Mouse (Mus musculus): ENCODE results near the gene Lrrc25.

The Lrrc25 gene

GRCm38 (mm10) chr8:70648921-70649320 is 33.0 kb downstream of the Lrrc25 start:
- no peak for DNase-seq

DNA sequence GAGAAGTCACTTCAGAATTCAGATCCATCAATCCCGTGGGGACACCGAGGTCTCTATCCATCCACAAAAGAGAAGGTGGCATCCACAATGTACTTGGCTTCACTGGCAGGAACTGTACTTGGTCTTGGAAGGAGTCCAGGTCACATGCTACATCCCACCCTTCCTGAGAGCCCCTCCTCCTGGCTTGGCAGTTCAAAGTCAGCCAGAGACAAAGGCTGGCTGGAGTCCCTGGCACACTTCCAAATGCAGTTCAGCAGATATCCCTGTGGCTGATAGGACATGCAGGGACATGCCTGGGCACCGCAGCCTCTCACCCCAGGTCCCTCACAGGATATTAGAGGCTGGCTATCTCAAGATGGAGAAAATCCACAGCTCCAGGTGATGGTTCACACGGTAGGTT is 33.4 kb downstream of the Lrrc25 start:
- DNase-seq, result peak; percentile 94

DNA sequence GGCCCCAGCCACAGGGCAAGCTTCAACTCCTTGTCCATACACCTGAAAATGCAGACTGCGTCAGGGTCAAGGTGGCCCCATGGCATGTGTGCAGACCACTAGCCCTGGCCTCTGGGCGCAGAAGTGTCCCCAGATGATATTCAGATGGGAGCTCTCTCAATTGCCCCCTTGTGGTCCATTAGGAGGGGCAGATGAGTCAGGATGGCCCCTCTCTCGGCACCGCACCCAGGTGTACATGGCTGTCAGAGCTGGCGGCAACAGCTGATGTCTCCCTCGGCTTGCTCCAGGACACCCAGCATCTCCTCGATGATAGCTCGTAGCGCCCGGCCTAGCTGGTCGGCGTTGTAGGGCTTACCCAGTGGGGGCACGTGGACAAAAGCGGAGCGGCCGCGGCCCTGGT is 34.4 kb downstream of the Lrrc25 start:
- DNase-seq, result no peak

GRCm38 (mm10) chr8:70653226-70653625 is 37.3 kb downstream of the Lrrc25 start:
- peak; percentile 87 for DNase-seq

DNA sequence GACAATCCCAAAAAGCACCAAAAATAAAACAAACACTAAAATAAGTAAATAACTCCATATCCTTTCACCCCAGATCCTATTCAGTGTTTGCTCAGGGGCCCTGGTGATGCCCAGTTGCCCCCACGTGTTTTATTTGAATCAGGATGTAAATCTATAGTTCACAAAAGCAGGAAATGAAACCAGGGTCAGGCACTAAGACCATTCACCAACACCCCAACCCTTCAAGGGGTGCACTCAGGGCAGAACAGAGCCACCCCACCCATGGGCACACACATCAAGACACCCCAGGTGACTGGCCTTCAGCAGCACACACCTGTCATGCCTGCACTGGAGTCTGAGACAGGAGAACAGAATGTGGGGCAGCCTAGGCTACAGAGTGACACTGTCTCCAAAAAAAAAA is 38.2 kb downstream of the Lrrc25 start:
- DNase-seq, result no peak

DNA sequence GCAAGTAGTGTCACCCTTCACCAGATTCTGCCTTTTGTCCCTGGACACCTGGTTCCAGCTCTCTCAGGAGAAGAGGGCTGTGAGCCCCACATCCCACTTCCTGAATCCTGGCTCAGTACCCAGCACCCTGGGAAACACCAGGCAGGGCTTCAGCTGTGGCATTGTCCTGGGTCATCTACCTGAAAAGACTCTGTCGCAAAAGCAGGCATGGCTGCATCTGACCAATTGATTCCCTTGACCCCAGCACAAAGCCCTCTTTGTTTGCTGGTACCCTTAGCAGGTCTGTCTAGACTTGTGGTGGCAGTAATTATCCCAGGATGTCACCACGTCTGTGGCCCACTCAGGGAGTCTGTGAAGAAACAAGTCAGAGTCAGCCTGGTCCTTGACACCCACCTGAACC is 39.5 kb downstream of the Lrrc25 start:
- DNase-seq, result no peak

DNA sequence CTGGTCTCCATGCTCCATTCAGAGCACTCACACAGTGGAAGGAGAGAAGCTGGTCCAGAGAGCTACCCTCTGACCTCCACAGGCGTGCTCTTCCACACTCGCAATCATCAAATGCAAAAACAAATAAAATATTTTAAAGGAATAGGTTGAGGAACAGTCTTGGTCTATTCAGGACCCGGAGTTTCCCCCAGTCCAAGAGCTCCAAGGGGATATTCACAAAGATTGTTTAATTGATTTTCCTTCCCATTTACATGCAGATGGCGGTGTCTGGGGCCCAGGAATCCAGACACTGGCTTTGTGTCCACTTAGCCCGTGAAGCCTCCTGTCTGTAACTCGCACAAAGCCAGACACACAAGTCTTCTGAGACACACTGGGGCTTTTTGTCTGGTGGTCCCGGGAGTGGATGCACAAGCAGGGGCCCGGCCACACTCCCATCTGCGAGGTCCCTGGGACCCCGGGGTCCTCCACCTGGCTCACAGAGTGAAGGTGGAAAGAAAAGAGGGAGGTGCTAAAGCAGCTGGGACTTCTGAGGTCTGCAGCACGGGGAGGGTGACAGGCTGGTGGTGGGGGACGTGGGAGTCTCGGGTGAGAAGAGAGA is 40.3 kb downstream of the Lrrc25 start:
- DNase-seq, result no peak

GRCm38 (mm10) chr8:70657214-70657613 is 41.3 kb downstream of the Lrrc25 start:
- no peak for DNase-seq

DNA sequence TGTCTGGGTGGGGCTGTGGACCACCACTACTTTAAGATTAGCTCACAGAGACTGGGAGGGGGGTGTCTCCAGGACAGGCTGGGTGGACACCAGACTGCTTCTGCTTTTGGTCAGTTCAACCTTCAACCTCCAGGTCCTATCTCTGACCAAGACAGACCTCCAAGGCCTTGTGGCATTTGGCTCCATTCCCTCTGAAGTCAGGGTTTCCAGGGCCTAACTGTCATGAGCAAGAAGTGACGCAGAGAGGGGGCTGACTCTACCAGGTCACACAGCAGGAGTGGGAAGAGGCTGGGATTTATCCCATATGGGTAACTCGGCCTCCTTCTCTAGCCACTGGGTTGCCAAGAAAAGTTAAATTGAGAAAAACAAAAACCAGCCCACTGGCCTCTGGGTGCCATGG is 41.8 kb downstream of the Lrrc25 start:
- no peak for DNase-seq

DNA sequence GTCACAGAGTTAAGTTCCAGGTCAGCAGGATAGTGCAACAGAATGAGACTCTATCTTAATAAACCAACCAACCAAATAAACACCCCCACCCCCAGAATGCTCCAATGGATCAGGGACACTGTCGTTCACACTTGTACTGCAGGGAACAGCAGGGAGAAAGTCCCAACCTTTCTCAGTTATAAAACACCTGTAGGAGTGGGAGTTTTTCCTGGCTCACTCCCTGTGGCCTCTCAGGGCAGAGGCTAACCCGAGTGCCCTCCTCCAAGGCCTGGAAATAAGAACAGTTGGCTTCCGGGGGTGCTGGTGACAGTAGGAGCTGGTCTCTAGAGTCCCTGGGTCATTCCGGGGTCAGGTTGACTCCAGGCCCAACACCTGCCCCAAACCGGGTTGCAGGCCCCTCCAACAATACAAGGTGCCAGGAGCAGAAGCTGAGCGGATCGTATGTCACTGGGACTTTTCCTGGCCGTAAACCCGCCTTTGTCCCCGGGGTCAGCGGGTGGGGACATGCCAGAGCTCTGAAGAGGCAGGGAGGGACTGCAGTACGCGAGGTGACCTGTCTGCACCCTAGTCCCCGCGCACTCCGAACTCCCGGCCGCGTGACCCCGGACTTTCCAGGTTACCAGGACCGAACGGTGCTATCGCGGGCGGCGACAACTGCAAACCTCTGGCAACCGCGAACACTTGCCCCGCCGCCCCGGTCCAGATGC is 43.1 kb downstream of the Lrrc25 start:
- DNase-seq, result no peak

DNA sequence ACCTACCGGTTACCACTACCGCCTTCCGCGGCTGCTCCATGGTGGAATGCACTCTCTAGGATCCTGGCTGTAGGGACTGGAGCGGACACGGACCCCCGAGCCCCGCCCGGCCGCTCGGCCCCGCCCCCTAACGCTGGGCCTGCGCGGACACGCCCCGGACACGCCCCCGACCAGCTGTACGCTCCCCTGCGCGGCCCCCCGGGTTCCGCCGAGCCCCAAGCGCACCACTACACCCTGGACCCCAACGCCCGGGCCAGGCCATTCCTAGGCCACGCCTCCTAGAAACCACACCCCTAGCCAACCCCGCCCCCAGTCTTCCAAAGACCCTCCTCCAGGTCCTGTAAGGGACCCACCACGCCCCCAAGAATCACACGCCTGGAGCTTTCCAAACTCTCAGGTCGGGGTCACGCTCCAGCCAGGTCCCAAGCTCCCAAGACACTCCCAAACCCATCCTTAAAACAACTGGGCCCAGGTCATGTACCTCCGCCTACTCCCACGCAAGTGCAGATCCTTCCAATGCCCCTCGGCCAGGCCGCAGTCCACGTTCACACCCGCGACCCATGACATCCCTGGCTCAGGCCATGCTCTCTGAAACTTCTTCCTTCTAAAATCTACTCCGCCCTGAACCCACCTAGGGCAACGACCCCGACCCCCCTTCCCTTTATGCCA is 43.8 kb downstream of the Lrrc25 start:
- DNase-seq, result peak; percentile 98

GRCm38 (mm10) chr8:70660273-70660725 is 44.3 kb downstream of the Lrrc25 start, which contains the start of gene Pgpep1:
TSS of gene Pgpep1 (minus strand) at chr8:70660388.
- peak; percentile 72 for DNase-seq

GRCm38 (mm10) chr8:70663691-70664090 is 47.7 kb downstream of the Lrrc25 start:
- no peak for DNase-seq

GRCm38 (mm10) chr8:70664631-70665030 is 48.7 kb downstream of the Lrrc25 start:
- DNase-seq, result no peak

- DNase-seq, result peak; percentile 73
Measured at GRCm38 (mm10) chr8:70665599-70665998, 49.6 kb downstream of the Lrrc25 start.

DNA sequence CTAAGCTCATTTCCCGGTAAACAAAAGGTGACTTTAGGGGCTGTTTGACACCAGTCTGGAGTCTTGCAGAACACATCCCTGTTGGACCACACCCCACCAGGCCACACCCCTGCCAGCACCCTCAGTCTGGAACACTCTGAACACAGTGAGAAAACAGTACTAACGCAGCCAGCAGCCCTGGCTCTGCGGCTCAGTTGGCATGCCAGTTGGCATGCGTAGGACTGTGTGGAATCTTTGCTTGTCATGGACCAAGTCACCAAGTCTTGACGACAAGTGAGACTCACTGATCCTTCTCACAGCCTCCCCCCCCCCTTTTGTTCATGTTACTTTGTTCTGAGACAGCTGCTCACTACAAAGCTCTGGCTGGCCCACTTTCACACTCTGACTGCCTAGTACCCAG is 51.1 kb downstream of the Lrrc25 start:
- DNase-seq, result peak; percentile 49

Measured in kidney, postnatal 10 days (tissue).